Mouse (Mus musculus) B cell, adult 67 days (primary cell): ENCODE measurements around the gene Rxfp2. TPM values are rescaled to one million over a fixed set of nuclear protein-coding genes. Genes with fewer than 3 reads are reported as not detected.

ENCODE experiments used
- total RNA-seq, 2 experiments: library from RNA; stranded (reverse); gene quantifications; 4 replicates each; pipeline ENCODE4 v1.2.4; 2023

Gene Rxfp2
- total RNA-seq, result not detected

GRCm38 (mm10) chr5:150018656-150019055 lies at the start of gene Rxfp2:
Rxfp2 (plus strand) TSS chr5:150018675.

GRCm38 (mm10) chr5:150118455-150119241 lies 100.2 kb downstream of the Rxfp2 start, which contains the start of gene Fry:
Fry (plus strand) TSS chr5:150118645.

Other genes starting within 250 kb of the Rxfp2 start
- gene Fry, start 100.0 kb downstream of the Rxfp2 start, total RNA-seq, result 100 to 1,000 TPM; 103 to 113 TPM